Mouse (Mus musculus): ENCODE data around the gene Tubb1. TPM values are rescaled to one million over a fixed set of nuclear protein-coding genes. Genes with fewer than 3 reads are reported as not detected.

Tubb1 gene
- polyA plus RNA-seq, 1 experiment from 2014 or later = 5.0 TPM

DNA sequence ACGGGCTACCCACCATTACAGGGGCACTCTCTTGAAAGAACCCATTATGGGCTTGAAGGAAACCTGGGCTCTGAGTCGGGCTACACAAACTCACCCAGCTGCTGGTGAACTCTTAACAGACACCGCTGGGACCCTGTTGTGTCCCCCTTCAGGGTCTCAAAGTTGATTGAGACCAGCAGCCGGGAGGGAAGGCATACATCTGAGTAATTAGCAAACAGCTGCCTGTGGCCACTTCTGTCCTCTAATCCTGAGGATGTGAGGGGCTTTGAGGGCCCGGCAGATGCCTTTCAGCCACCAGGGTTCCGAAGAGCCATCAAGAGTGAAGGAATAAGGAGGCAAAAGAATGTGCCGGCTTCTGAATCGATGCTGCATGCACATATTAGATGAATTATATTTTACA lies 3.6 kb upstream of the Tubb1 start:
- Histone ChIP-seq H3K9me3 (replicated peaks) (no peaks in the 10 kb centered on the region), H3K27me3 (ENCODE audit: low read depth, poor library complexity, severe bottlenecking) (0 out of 2 replicates have a peak, but pooled peaks cover 7% of the 10 kb centered on the region), H3K4me3 (no peak overlapping the region), H3K36me3 (no peaks in the 10 kb centered on the region), H3K4me1 (peaks cover 19% of the 10 kb centered on the region), H3K27ac (peak overlapping the region; percentile 69)
- 60% methylated on average over 8 of the region's 8 CpGs for WGBS
- no peak for DNase-seq (ENCODE audit: low spot score)

DNA sequence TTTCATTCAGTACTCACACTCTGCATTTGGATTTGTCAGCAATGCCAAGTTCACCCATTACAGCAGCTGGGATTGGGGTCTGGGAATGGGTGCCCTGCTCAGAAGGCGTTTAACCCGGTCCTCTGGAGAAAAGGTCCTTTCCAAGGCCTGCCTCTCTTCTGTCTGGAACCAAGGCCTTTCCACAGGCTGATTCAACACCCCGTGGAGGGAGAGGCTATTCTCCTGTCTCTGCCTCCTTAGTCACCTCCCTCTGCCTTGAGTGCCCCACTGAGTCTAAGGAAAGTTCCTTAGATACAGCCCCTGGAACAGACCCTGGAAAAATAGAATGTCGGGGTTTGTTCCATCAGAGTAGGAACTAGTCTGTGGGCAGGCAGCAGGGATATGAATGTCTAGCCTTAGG lies 2.1 kb upstream of the Tubb1 start:
- H3K36me3 ChIP-seq = no peaks in the 10 kb centered on the region
- no peak overlapping the region for H3K27ac ChIP-seq
- 85% methylated on average over 4 of the region's 4 CpGs for WGBS
- peaks cover 11% of the 10 kb centered on the region for H3K4me1 ChIP-seq
- H3K9me3 ChIP-seq (replicated peaks) = no peaks in the 10 kb centered on the region
- DNase-seq (ENCODE audit: low spot score) = no peak
- 0 out of 2 replicates have a peak, but pooled peaks cover 7% of the 10 kb centered on the region for H3K27me3 ChIP-seq (ENCODE audit: low read depth, poor library complexity, severe bottlenecking)
- no peak overlapping the region for H3K4me3 ChIP-seq

DNA sequence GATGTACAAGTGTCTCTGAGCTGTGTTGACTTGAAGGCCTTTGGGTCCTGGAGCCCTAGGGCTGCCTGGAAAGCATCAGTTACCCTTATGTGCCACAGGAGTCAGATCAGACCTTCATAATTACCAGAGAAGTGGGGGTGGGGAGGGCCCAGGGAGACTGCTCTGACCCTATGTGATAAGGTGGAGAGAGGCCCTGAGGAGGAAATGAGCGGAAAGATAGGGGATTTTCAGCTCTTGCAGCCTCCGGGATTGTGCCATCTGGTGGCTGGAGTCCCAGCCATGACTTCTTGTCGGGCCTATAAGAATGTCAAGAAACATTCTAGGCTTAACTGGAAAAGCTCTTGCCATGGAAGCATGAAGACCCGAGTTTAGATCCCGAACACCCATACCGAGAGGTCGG lies 3.2 kb downstream of the Tubb1 start:
- no peaks in the 10 kb centered on the region for H3K9me3 ChIP-seq (replicated peaks)
- DNase-seq (ENCODE audit: low spot score) = no peak
- H3K4me3 ChIP-seq = no peak overlapping the region
- H3K4me1 ChIP-seq = no peaks in the 10 kb centered on the region
- H3K27me3 ChIP-seq (ENCODE audit: low read depth, poor library complexity, severe bottlenecking) = no peaks in the 10 kb centered on the region
- 75% methylated on average over 7 of the region's 7 CpGs for WGBS
- no peaks in the 10 kb centered on the region for H3K36me3 ChIP-seq
- H3K27ac ChIP-seq = no peak overlapping the region

DNA sequence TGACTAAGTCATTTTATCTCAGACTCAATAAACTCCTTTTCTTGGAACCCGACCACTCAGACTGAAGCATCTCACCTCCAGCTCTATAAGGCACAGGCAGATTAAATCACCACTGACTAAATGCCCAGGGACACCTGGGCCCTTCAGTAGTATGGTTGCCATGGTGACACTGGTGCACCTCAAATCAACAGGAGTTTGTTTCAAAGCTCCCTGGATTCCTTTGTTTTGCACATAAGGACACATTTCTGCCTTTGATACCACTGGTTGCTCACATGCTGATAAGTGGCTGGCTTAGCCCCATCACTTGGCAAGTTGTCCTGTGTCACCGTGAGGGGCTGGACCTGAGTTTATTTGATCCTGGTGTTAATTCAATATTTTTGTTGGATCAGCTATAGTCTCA lies 8.9 kb downstream of the Tubb1 start:
- Histone ChIP-seq H3K9me3 (replicated peaks) (no peaks in the 10 kb centered on the region), H3K4me3 (no peak overlapping the region), H3K4me1 (peaks cover 28% of the 10 kb centered on the region), H3K36me3 (peaks cover 31% of the 10 kb centered on the region), H3K27me3 (ENCODE audit: low read depth, poor library complexity, severe bottlenecking) (no peaks in the 10 kb centered on the region), H3K27ac (no peak overlapping the region)
- no peak for DNase-seq (ENCODE audit: low spot score)
- 85% methylated on average over 2 of the region's 2 CpGs for whole genome bisulfite sequencing

DNA sequence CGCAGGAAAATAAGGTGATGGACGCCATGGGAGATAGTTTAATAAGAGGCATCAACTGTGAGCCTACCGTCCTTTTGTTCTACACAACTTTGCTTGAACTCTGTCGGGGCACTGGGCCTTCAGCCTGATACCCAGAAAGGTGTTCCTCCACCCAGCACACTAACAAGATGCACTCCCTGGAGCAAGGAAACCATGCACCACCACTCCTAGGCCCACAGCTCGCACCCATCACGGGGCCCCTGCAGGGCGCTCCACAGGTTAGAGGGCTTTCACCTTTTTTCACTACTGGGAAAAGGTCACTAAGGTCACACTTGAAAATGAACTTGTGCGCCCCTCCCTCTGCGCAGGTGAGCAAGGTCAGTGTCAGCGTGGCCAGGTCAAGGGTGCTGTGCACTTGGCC lies 12.9 kb downstream of the Tubb1 start:
- Histone ChIP-seq H3K36me3 (peaks cover 69% of the 10 kb centered on the region), H3K9me3 (replicated peaks) (no peaks in the 10 kb centered on the region), H3K4me1 (peaks cover 28% of the 10 kb centered on the region), H3K27me3 (ENCODE audit: low read depth, poor library complexity, severe bottlenecking) (no peaks in the 10 kb centered on the region), H3K27ac (peak overlapping the region; percentile 94), H3K4me3 (peak overlapping the region; percentile 78)
- no peak for DNase-seq (ENCODE audit: low spot score)
- WGBS = 48% methylated on average over 10 of the region's 10 CpGs

DNA sequence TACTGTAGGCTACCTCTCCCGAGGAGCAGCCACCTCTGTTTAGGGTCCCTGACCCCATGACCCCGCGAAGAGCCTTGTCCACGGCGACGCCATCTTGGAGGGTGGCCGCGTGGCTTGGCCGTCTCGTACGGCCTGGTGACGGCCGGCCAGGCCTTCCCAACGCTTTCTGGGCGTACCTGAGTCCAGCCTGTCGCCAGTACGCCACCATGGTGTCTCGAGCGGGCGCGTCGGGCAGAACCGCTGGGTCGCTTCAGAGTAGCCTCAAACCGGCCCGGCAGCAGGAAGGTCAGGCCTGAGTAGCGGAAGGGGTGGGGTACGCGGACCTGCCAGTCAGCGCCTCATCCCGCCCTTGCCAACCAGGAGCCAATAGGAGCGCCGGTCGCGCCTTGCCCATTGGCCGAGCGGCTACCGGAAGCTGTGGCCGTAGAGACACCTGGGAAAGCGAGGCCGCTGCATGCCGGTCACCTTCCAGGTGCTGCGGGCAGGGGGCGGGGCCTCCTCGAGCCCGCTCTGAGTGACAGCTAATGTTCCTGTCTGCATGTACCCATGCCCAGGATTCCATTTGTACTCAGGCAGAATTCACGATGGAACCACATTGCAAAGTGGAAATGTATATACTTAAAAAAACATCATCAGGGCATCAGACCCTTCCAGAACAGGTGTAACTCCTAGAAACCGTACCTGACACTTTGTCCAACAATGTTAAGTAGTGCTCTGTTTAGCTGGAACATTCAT lies 13.5 kb downstream of the Tubb1 start, which contains the start of gene Atp5e:
Gene Atp5e, minus strand, starts transcription at position 317 of the 735 bp plus-strand sequence.
- H3K27me3 ChIP-seq (ENCODE audit: low read depth, poor library complexity, severe bottlenecking) = no peaks in the 10 kb centered on the region
- peak; percentile 96 for DNase-seq (ENCODE audit: low spot score)
- H3K9me3 ChIP-seq (replicated peaks) = no peaks in the 10 kb centered on the region
- peaks cover 28% of the 10 kb centered on the region for H3K4me1 ChIP-seq
- H3K27ac ChIP-seq = peak within 1 kb of the TSS; percentile 94
- H3K36me3 ChIP-seq = peaks cover 75% of the 10 kb centered on the region
- 2% methylated on average over 48 of the region's 48 CpGs for WGBS
- peak within 1 kb of the TSS; percentile 78 for H3K4me3 ChIP-seq

DNA sequence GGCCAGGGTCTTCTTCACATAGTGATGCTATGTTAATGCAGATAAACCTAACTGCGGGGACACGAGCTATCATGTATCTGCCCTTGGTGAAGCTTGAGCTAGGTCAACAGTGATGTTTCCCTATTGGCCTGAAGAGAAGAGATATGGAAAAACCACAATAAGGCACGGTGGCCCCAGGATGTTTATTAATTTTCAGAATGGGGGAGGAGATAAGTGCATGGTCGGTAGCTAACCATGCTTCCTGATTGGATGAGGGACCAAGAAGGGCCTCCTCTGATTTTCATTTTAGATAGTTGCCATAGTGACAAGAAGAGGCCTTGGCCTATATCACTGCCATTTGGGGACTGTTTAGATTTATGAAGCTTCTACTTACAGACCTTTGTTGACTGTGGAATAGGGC lies 19.8 kb downstream of the Tubb1 start:
- Histone ChIP-seq H3K27ac (no peak overlapping the region), H3K4me1 (peaks cover 19% of the 10 kb centered on the region), H3K36me3 (peaks cover 66% of the 10 kb centered on the region), H3K4me3 (no peak overlapping the region), H3K27me3 (ENCODE audit: low read depth, poor library complexity, severe bottlenecking) (no peaks in the 10 kb centered on the region), H3K9me3 (replicated peaks) (no peaks in the 10 kb centered on the region)
- 93% methylated on average over 4 of the region's 4 CpGs for WGBS
- DNase-seq (ENCODE audit: low spot score) = no peak

DNA sequence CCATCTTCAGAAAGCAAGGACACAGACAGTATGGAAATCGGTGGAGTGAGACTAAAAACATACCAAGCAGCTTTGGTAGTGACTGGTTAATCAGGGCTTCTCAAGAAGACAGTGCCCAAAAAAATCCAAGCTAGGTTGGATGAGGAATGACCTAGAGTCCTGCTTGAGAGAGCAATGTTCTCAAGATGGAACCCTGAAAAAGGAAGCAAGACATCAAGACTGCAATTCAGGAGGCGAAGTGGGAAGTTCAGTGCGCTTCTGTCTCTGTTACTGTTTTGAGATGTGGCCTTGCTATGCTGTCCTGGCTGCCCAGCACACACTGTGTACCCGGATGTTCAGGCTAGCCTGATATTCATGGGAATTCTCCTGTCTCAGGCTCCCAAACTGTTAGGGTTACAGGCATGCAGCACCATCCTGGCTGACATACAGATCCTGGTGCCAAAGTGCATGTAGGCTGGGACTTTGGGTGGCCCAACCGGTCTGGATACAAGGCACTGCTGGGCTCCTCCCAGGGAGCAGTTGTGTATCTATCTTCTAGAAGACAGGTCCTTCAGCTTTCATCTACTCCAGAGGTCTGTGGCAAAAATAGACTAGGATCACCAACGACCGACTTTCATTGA lies 20.4 kb downstream of the Tubb1 start:
- peaks cover 61% of the 10 kb centered on the region for H3K36me3 ChIP-seq
- H3K4me3 ChIP-seq = no peak overlapping the region
- H3K27me3 ChIP-seq (ENCODE audit: low read depth, poor library complexity, severe bottlenecking) = no peaks in the 10 kb centered on the region
- H3K4me1 ChIP-seq = peaks cover 19% of the 10 kb centered on the region
- no peak for DNase-seq (ENCODE audit: low spot score)
- H3K27ac ChIP-seq = no peak overlapping the region
- no peaks in the 10 kb centered on the region for H3K9me3 ChIP-seq (replicated peaks)
- WGBS = 93% methylated on average over 7 of the region's 7 CpGs

DNA sequence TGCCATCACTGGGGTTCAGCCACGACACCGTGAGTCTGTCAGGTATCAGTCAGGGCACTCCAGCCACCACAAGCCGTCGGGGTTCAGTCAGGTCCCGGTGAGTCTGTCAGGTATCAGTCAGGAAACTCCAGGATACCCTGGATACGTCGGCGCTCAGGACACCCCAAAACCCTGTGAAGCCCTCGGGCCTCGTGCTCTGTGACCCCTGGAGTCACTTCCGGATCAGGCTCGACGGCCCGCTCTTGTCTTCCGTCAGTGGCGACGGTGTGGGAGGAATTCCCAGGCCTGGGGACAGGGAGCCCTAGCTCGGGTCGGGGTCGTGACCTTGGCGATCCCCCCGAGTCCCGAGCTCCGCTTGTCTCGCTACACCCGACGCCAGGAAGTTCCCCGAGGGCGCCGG lies 21.9 kb downstream of the Tubb1 start:
- no peaks in the 10 kb centered on the region for H3K27me3 ChIP-seq (ENCODE audit: low read depth, poor library complexity, severe bottlenecking)
- H3K4me3 ChIP-seq = peak overlapping the region; percentile 79
- peaks cover 21% of the 10 kb centered on the region for H3K4me1 ChIP-seq
- WGBS = 8% methylated on average over 30 of the region's 30 CpGs
- H3K27ac ChIP-seq = peak overlapping the region; percentile 93
- no peak for DNase-seq (ENCODE audit: low spot score)
- no peaks in the 10 kb centered on the region for H3K9me3 ChIP-seq (replicated peaks)
- peaks cover 46% of the 10 kb centered on the region for H3K36me3 ChIP-seq

DNA sequence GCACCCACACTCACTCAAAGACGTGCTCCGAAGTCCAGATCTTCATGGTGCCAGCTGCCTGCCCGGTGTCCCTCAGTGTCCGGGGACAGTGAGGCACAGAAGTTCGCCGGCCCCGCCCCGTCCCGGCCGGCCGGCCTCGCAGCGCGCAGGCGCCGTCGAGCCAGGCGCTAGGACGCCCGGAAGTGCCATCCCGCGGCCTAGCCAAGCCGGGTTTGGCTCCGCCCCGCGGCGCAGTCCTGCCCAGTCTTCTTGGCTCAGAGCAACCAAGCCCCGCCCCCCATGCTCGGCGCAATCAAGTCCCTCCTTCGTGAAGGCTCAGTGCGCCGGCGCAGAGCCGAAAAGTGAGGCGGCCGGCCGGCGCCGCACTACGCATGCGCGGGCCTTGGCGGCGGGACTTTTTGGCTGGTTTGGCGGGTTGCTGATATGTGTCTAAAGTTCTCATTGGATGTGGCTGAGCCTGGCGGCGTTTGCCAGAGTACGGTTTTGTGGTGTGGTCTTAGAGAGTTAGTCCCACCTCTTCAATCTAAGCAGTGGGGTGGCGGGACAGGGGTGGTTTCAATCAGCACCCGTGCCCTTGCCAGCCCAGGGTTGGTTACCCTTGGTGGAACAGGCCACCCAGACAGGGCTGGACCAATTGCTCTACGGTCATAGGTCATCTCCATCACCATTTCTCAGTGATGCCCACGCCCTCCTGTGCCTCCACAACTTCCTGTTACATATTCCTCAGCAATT lies 22.5 kb downstream of the Tubb1 start, which contains the start of gene Prelid3b:
Gene Prelid3b, minus strand, starts transcription at position 264 of the 732 bp plus-strand sequence.
- H3K27me3 ChIP-seq (ENCODE audit: low read depth, poor library complexity, severe bottlenecking) = no peaks in the 10 kb centered on the region
- peaks cover 40% of the 10 kb centered on the region for H3K36me3 ChIP-seq
- WGBS = under 1% methylated on average over 53 of the region's 53 CpGs
- peak within 1 kb of the TSS; percentile 79 for H3K4me3 ChIP-seq
- peaks cover 21% of the 10 kb centered on the region for H3K4me1 ChIP-seq
- H3K27ac ChIP-seq = peak within 1 kb of the TSS; percentile 93
- peak; percentile 99 for DNase-seq (ENCODE audit: low spot score)
- no peaks in the 10 kb centered on the region for H3K9me3 ChIP-seq (replicated peaks)

DNA sequence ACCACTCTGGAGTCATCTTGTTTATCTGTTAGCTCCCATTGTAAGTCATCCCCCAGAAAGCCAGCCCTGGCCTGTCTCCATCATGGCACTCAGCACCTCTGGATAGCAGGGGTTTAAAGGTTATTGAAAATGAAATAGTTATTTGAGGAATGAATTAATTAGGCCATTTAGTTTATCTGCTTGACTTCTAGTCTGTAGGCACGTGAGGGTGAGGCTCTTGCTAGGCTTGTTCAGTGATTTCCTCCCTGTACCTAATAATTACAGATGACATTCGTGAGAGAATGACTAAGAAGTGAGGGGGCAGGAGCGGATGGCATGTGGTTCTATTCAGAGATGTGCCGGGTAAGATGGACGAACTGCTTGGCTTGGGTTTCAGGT lies 23.0 kb downstream of the Tubb1 start:
- H3K4me3 ChIP-seq = peak overlapping the region; percentile 79
- H3K9me3 ChIP-seq (replicated peaks) = no peaks in the 10 kb centered on the region
- peaks cover 21% of the 10 kb centered on the region for H3K4me1 ChIP-seq
- H3K27me3 ChIP-seq (ENCODE audit: low read depth, poor library complexity, severe bottlenecking) = no peaks in the 10 kb centered on the region
- peak overlapping the region; percentile 93 for H3K27ac ChIP-seq
- 67% methylated on average over 5 of the region's 5 CpGs for WGBS
- H3K36me3 ChIP-seq = peaks cover 34% of the 10 kb centered on the region
- no peak for DNase-seq (ENCODE audit: low spot score)

DNA sequence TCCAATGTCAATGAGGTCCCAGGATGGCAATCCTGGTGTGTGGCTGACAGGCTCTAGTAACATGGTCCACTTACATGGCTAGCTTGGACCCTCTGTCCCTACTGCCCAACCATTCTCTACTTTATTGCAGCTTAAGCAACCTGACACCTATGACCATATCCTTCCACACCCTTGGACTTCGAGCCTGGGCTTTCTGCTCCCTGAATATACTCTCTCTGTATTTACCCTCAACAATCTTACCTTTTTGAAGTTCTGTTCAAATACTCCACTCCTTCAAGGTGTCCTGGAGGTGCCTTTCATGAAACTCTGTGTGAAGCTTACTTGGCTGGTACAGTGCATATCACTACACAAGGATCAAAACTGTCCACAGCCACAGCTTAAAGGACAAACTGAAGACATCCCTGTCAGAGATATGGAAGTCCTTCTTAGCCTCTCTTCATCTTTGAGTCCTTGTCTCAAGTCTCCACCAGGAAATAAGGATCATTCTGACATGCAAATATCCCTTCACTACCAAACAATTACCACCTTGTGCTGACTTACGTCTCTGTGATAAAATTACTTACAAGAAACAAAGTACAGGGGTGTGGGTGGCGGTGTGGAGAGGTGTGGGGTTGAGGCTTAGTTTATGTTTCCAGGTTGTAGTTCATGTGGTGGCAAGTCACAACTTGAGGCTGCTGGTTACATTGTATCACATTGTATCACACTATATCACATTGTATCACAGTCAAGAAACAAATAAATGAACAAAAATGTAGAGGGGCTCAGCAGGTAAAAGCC lies 27.2 kb downstream of the Tubb1 start:
- H3K27ac ChIP-seq = no peak overlapping the region
- 80% methylated on average over 3 of the region's 3 CpGs for WGBS
- H3K9me3 ChIP-seq (replicated peaks) = no peaks in the 10 kb centered on the region
- H3K4me1 ChIP-seq = peaks cover 12% of the 10 kb centered on the region
- H3K27me3 ChIP-seq (ENCODE audit: low read depth, poor library complexity, severe bottlenecking) = no peaks in the 10 kb centered on the region
- no peak overlapping the region for H3K4me3 ChIP-seq
- H3K36me3 ChIP-seq = no peaks in the 10 kb centered on the region
- DNase-seq (ENCODE audit: low spot score) = no peak
